Mouse (Mus musculus): ENCODE measurements at regions not wholly inside any gene's neighbourhood (a gene's known extent, or its start where the extent isn't known, plus 50 kb on each side); places are given as distances from the start of the nearest gene placed in this dataset.

DNA sequence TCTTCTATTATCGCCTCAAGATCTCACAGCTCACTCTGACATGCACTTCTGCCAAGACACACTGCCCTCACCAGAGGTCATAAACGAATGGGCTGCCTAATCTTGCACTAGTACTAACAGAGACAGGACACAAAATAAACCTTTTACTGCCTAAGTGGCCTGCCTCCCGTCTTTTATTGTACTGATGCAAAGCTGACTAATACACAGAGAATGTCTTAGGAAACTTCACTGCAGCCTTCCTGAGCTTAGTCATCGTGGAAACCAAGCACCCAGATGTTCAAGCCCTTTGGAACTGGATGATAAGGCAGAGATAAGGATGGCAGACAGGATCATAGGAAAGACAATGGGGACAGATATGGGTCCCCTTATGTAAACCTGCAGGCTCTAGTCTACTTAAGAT, 57.3 kb upstream of the Pcgf5 start:
- H3K4me1 ChIP-seq (replicated peaks), result no peaks in the 10 kb centered on the region
- H3K36me3 ChIP-seq, result no peaks in the 10 kb centered on the region
- WGBS, result 80% methylated on average over 4 of the region's 4 CpGs
- H3K9ac ChIP-seq, result no peak overlapping the region
- no peak overlapping the region for H3K4me2 ChIP-seq
- H3K27ac ChIP-seq, result no peak overlapping the region
- ATAC-seq (ENCODE audit: low FRiP score), result no peak
- H3K4me3 ChIP-seq, result no peak overlapping the region
- no peaks in the 10 kb centered on the region for H3K27me3 ChIP-seq
- no peaks in the 10 kb centered on the region for H3K9me3 ChIP-seq

DNA sequence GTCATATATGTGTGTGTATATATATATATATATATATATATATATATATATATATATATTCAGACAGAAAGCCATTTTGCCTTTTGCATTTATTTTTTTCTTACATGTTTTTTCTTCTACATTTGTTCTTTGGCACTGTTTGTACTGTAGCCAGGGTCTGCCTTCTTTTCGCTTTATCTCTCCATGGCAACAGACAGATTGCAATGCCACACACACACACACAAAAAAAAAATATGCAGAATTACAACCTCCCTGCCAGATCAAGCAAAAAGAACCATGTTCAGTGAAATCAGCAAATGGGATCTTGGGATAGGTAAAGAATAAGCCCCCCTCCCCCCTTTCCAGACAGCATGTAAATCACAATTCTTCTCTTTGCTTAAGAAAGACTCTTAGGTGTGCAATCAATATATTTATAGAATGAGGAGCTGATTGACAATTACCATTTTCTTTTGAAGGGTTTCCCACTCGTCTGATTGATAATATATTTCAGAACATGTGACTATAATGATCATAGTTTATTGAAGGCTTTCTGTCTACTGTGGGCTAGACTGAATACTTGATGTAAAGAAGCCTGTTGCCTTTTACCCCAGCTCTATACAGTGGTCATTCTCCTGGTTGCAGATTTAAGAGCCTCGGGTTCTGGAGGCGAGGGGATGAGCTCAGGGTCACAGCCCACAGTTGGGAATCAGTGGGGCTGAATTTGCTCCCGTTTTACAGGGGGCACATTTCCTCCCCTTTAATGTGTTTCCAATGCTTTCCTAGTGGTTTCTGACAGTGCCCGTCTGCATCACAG, 54.7 kb upstream of the Pcgf5 start:
- no peaks in the 10 kb centered on the region for H3K36me3 ChIP-seq
- H3K4me2 ChIP-seq, result no peak overlapping the region
- H3K4me1 ChIP-seq (replicated peaks), result no peaks in the 10 kb centered on the region
- H3K27ac ChIP-seq, result no peak overlapping the region
- H3K9me3 ChIP-seq, result no peaks in the 10 kb centered on the region
- H3K27me3 ChIP-seq, result no peaks in the 10 kb centered on the region
- ATAC-seq (ENCODE audit: low FRiP score), result no peak
- H3K9ac ChIP-seq, result no peak overlapping the region
- no peak overlapping the region for H3K4me3 ChIP-seq
- 79% methylated on average over 6 of the region's 6 CpGs for WGBS
